Mouse (Mus musculus) midbrain, embryonic 12.5 days (tissue): ENCODE results near the gene Sat2. TPM values are rescaled to one million over a fixed set of nuclear protein-coding genes. Genes with fewer than 3 reads are reported as not detected.
A peak's percentile ranks its signal among the peaks of the same experiment; 100 is the strongest.

ENCODE experiments used
- ATAC-seq: fragments of 200-750 bp; cut with Nextera tagmentation; 2 replicates; pipeline ENCODE4 v1.8.0; 2017; ENCODE audit warnings: low read depth, moderate TSS enrichment, moderate library complexity; ENCODE audit not compliant: low FRiP score
- H3K27ac ChIP-seq: fragments of 300-500 bp; sonication (generic); replicated peaks from 2 replicates; pipeline ENCODE4 v1.5.1; 2016; ENCODE audit warnings: mild to moderate bottlenecking
- H3K27me3 ChIP-seq: fragments of 300-500 bp; sonication (generic); 2 replicates; pipeline ENCODE4 v1.6.1; 2016; ENCODE audit warnings: mild to moderate bottlenecking
- H3K36me3 ChIP-seq: fragments of 300-500 bp; sonication (generic); 2 replicates; pipeline ENCODE4 v1.6.1; 2016
- H3K4me1 ChIP-seq: fragments of 300-500 bp; sonication (generic); 2 replicates; pipeline ENCODE4 v1.6.1; 2016
- H3K4me2 ChIP-seq: fragments of 300-500 bp; sonication (generic); replicated peaks from 2 replicates; pipeline ENCODE4 v1.6.1; 2016; ENCODE audit warnings: mild to moderate bottlenecking, moderate library complexity
- H3K4me3 ChIP-seq: fragments of 300-500 bp; sonication (generic); 2 replicates; pipeline ENCODE4 v1.5.1; 2016; ENCODE audit warnings: mild to moderate bottlenecking
- H3K9ac ChIP-seq: fragments of 300-500 bp; sonication (generic); replicated peaks from 2 replicates; pipeline ENCODE4 v1.6.1; 2016; ENCODE audit warnings: mild to moderate bottlenecking, moderate library complexity
- H3K9me3 ChIP-seq: fragments of 300-500 bp; sonication (generic); 2 replicates; pipeline ENCODE4 v1.6.1; 2016; ENCODE audit warnings: mild to moderate bottlenecking
- WGBS: fragments of 180-500 bp; shearing (Covaris S2); methylation state at CpG from one replicate; pipeline ENCODE4 v1.1.7; 2016; 5-methylcytosine and 5-hydroxymethylcytosine counted together
- polyA plus RNA-seq: library from polyadenylated mRNA; unstranded; fragments of >200 nt; fragmentation: Nextera tagmentation; extraction: Ambion mirVana; gene quantifications from 2 replicates; pipeline ENCODE4 v1.2.1, GENCODE M21; 2016

The Sat2 gene
- polyA plus RNA-seq, 1 experiment from 2014 or later = 23.5 TPM

GRCm38 (mm10) chr11:69655264-69656064 lies 33.6 kb downstream of the Sat2 start, which contains the start of gene Sox15:
TSS of gene Sox15 (plus strand) at chr11:69655314.
- Histone ChIP-seq H3K9me3 (no peaks in the 10 kb centered on the region), H3K36me3 (peaks cover 75% of the 10 kb centered on the region), H3K4me2 (no peak within 1 kb of the TSS), H3K27me3 (no peaks in the 10 kb centered on the region), H3K4me3 (no peak within 1 kb of the TSS), H3K27ac (peak within 1 kb of the TSS; percentile 39; the same call in 1 of the 2 replicates), H3K4me1 (peaks cover 9% of the 10 kb centered on the region), H3K9ac (no peak within 1 kb of the TSS)
- WGBS = 25% methylated on average over 34 of the region's 34 CpGs
- ATAC-seq = peak; percentile 59; the same call in 1 of the 2 replicates

- no peak overlapping the region for H3K27ac ChIP-seq
- WGBS = 83% methylated on average over 5 of the region's 5 CpGs
- H3K4me1 ChIP-seq = peaks cover 10% of the 10 kb centered on the region
- no peak overlapping the region for H3K4me3 ChIP-seq
- no peak for ATAC-seq
- no peaks in the 10 kb centered on the region for H3K9me3 ChIP-seq
- no peak overlapping the region for H3K4me2 ChIP-seq
- no peaks in the 10 kb centered on the region for H3K27me3 ChIP-seq
- H3K9ac ChIP-seq = no peak overlapping the region
- peaks cover 70% of the 10 kb centered on the region for H3K36me3 ChIP-seq
Measured at GRCm38 (mm10) chr11:69656065-69656455, 34.2 kb downstream of the Sat2 start.

GRCm38 (mm10) chr11:69656617-69657461 lies 35.0 kb downstream of the Sat2 start:
- H3K36me3 ChIP-seq = peaks cover 62% of the 10 kb centered on the region
- WGBS = 83% methylated on average over 10 of the region's 10 CpGs

GRCm38 (mm10) chr11:69657462-69657881 lies 35.6 kb downstream of the Sat2 start:
- 87% methylated on average over 15 of the region's 15 CpGs for WGBS
- H3K9ac ChIP-seq = no peak overlapping the region
- H3K4me1 ChIP-seq = peaks cover 16% of the 10 kb centered on the region
- H3K4me3 ChIP-seq = 0 out of 2 replicates have a peak overlapping the region, but pooled peaks have one; percentile 0
- no peaks in the 10 kb centered on the region for H3K27me3 ChIP-seq
- no peak overlapping the region for H3K27ac ChIP-seq
- no peak overlapping the region for H3K4me2 ChIP-seq
- H3K36me3 ChIP-seq = peaks cover 56% of the 10 kb centered on the region
- ATAC-seq = no peak
- no peaks in the 10 kb centered on the region for H3K9me3 ChIP-seq

More at GRCm38 (mm10) chr11:69656617-69657461, 35.0 kb downstream of the Sat2 start:
- Histone ChIP-seq H3K27me3 (no peaks in the 10 kb centered on the region), H3K4me1 (peaks cover 16% of the 10 kb centered on the region), H3K4me3 (0 out of 2 replicates have a peak overlapping the region, but pooled peaks have one; percentile 0), H3K9me3 (no peaks in the 10 kb centered on the region), H3K4me2 (no peak overlapping the region), H3K9ac (no peak overlapping the region), H3K27ac (no peak overlapping the region)
- no peak for ATAC-seq

- Histone ChIP-seq H3K4me3 (peak overlapping the region; percentile 57), H3K9me3 (no peaks in the 10 kb centered on the region), H3K27ac (peak overlapping the region; percentile 97; the same call in 1 of the 2 replicates), H3K4me2 (peak overlapping the region; percentile 61), H3K27me3 (no peaks in the 10 kb centered on the region), H3K4me1 (peaks cover 12% of the 10 kb centered on the region), H3K36me3 (peaks cover 64% of the 10 kb centered on the region), H3K9ac (peak overlapping the region; percentile 63)
- WGBS = 84% methylated on average over 3 of the region's 3 CpGs
- no peak for ATAC-seq
Measured at GRCm38 (mm10) chr11:69661221-69661881, 39.5 kb downstream of the Sat2 start.

- peak; percentile 95 for ATAC-seq
- Histone ChIP-seq H3K27ac (peak within 1 kb of the TSS; percentile 97), H3K4me2 (peak within 1 kb of the TSS; percentile 61), H3K4me3 (peak within 1 kb of the TSS; percentile 57), H3K4me1 (peaks cover 12% of the 10 kb centered on the region), H3K9me3 (no peaks in the 10 kb centered on the region), H3K36me3 (peaks cover 62% of the 10 kb centered on the region), H3K27me3 (no peaks in the 10 kb centered on the region), H3K9ac (peak within 1 kb of the TSS; percentile 63)
- under 1% methylated on average over 48 of the region's 48 CpGs for WGBS
Measured at GRCm38 (mm10) chr11:69662213-69662966, 40.6 kb downstream of the Sat2 start, which contains the start of gene Mpdu1. TSS of gene Mpdu1 (minus strand) at chr11:69662642.

GRCm38 (mm10) chr11:69662967-69663671 lies 41.3 kb downstream of the Sat2 start:
- Histone ChIP-seq H3K9ac (peak overlapping the region; percentile 37), H3K27me3 (no peaks in the 10 kb centered on the region), H3K4me2 (peak overlapping the region; percentile 61), H3K9me3 (no peaks in the 10 kb centered on the region), H3K4me3 (peak overlapping the region; percentile 57), H3K4me1 (peaks cover 12% of the 10 kb centered on the region), H3K27ac (peak overlapping the region; percentile 97), H3K36me3 (peaks cover 62% of the 10 kb centered on the region)
- ATAC-seq = peak; percentile 44
- 72% methylated on average over 13 of the region's 13 CpGs for WGBS

- Histone ChIP-seq H3K9me3 (no peaks in the 10 kb centered on the region), H3K36me3 (peaks cover 62% of the 10 kb centered on the region), H3K4me1 (peaks cover 12% of the 10 kb centered on the region), H3K4me2 (no peak overlapping the region), H3K27me3 (no peaks in the 10 kb centered on the region), H3K9ac (no peak overlapping the region), H3K4me3 (no peak overlapping the region), H3K27ac (peak overlapping the region; percentile 97)
- ATAC-seq = no peak
- WGBS = 92% methylated on average over 6 of the region's 6 CpGs
Measured at GRCm38 (mm10) chr11:69663795-69664194, 42.0 kb downstream of the Sat2 start.

GRCm38 (mm10) chr11:69664841-69665240 lies 43.0 kb downstream of the Sat2 start:
- ATAC-seq = no peak
- Histone ChIP-seq H3K9me3 (no peaks in the 10 kb centered on the region), H3K4me3 (no peak overlapping the region), H3K36me3 (peaks cover 66% of the 10 kb centered on the region), H3K27me3 (no peaks in the 10 kb centered on the region), H3K4me1 (peaks cover 20% of the 10 kb centered on the region), H3K4me2 (no peak overlapping the region), H3K9ac (no peak overlapping the region), H3K27ac (peak overlapping the region; percentile 97; the same call in 1 of the 2 replicates)
- 94% methylated on average over 7 of the region's 7 CpGs for WGBS

- Histone ChIP-seq H3K9me3 (no peaks in the 10 kb centered on the region), H3K4me1 (peaks cover 27% of the 10 kb centered on the region), H3K36me3 (peaks cover 68% of the 10 kb centered on the region), H3K27ac (no peak overlapping the region), H3K9ac (no peak overlapping the region), H3K4me2 (no peak overlapping the region), H3K27me3 (no peaks in the 10 kb centered on the region), H3K4me3 (no peak overlapping the region)
- no peak for ATAC-seq
- 82% methylated on average over 9 of the region's 9 CpGs for WGBS
Measured at GRCm38 (mm10) chr11:69665457-69665960, 43.7 kb downstream of the Sat2 start.
